Mouse (Mus musculus): ENCODE results near the gene Alpk1. TPM values are rescaled to one million over a fixed set of nuclear protein-coding genes. Genes with fewer than 3 reads are reported as not detected.
A peak's percentile ranks its signal among the peaks of the same experiment; 100 is the strongest.

The Alpk1 gene
- polyA plus RNA-seq, 1 experiment from 2014 or later, result 1.6 TPM

DNA sequence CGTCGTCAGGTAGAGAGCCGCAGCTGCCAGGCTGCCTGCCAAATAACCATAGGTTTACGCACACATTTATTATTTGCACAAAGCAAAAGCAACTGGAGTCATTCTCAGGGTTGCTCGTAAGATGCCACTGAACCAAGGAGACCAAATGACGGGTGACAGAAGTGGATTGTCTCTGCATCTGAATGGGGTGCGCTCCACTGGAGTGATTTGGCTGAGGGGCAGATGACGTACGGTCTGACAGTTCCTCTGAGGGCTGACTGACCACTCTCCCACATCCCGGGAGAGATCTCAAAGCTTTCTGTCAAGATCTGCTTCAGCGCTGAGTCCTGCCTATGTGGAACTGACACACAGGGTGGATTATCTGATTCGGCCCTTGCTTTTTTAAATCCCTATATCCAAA, 24.7 kb upstream of the Alpk1 start:
- H3K9ac ChIP-seq, result no peak overlapping the region
- peaks cover 32% of the 10 kb centered on the region for H3K36me3 ChIP-seq
- H3K4me3 ChIP-seq, result no peak overlapping the region
- ATAC-seq (ENCODE audit: low FRiP score), result no peak
- H3K4me1 ChIP-seq, result no peaks in the 10 kb centered on the region
- WGBS, result 77% methylated on average over 12 of the region's 12 CpGs
- no peaks in the 10 kb centered on the region for H3K27me3 ChIP-seq
- H3K27ac ChIP-seq, result no peak overlapping the region
- no peaks in the 10 kb centered on the region for H3K9me3 ChIP-seq (replicated peaks)
- H3K4me2 ChIP-seq (replicated peaks), result no peak overlapping the region

DNA sequence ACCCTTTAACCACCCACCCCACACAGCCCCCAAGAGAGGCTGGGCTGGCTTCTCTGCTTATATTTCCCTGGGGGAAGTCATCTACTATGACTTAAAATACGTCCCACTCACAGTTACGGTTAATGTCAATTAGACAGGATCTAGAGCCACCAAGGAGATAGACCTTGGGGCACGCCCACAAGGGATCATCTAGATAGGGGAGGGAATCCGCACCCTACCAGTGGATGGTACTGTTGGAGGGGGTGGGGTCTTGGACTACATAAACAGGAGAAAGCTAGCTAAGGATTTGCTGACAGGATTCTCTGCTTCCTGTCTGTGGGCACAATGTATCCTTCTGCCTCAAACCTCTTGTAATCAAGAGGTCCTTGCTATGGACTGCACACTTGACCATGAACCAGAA, 24.1 kb upstream of the Alpk1 start:
- Histone ChIP-seq H3K27me3 (no peaks in the 10 kb centered on the region), H3K27ac (no peak overlapping the region), H3K36me3 (peaks cover 28% of the 10 kb centered on the region), H3K4me2 (replicated peaks) (no peak overlapping the region), H3K9me3 (replicated peaks) (no peaks in the 10 kb centered on the region), H3K4me3 (no peak overlapping the region), H3K9ac (no peak overlapping the region), H3K4me1 (no peaks in the 10 kb centered on the region)
- WGBS, result 92% methylated on average over 4 of the region's 4 CpGs
- no peak for ATAC-seq (ENCODE audit: low FRiP score)

DNA sequence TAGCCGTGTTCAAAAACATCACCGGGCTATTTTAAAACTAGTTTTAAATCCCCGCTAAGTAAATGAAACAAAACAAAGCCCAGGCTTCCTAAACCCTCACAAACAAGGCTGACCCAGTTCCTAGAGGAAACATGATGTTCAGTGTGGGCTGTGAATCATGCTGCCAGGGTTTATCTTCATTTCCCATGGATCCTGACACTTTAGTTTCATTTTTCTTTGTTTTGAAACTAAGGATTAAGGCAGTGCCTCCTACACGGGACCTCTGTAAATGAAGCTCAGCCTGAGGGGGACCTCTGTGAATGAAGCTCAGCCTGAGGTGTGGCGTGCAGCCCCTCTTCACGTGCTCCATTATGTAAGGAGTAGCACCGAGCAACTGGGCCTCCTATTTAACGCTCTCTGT, 22.5 kb upstream of the Alpk1 start:
- peaks cover 14% of the 10 kb centered on the region for H3K36me3 ChIP-seq
- WGBS, result 64% methylated on average over 8 of the region's 8 CpGs
- H3K27ac ChIP-seq, result no peak overlapping the region
- H3K4me2 ChIP-seq (replicated peaks), result no peak overlapping the region
- ATAC-seq (ENCODE audit: low FRiP score), result no peak
- H3K9ac ChIP-seq, result no peak overlapping the region
- no peaks in the 10 kb centered on the region for H3K4me1 ChIP-seq
- H3K27me3 ChIP-seq, result no peaks in the 10 kb centered on the region
- H3K4me3 ChIP-seq, result no peak overlapping the region
- no peaks in the 10 kb centered on the region for H3K9me3 ChIP-seq (replicated peaks)

DNA sequence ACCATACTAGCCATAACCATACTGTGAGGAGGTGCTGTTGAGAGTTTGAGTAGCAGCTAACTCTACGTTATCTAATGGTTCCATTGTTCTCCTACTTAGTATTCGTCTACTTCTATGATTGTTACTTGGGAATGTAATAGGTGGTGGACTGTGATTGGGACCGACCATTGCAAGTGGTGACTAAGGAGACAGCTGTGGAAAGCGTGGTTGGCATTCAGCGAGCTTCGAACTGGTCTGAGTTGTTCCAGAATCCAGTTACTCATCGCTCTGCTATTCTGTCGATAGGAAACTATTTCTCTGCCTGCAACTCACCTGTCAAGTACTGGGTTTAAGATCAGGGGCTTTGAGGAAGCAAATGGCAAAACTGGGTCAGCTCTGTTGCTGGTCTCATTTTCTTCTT, 20.8 kb upstream of the Alpk1 start:
- 0 out of 2 replicates have a peak, but pooled peaks cover 7% of the 10 kb centered on the region for H3K36me3 ChIP-seq
- no peaks in the 10 kb centered on the region for H3K9me3 ChIP-seq (replicated peaks)
- ATAC-seq (ENCODE audit: low FRiP score), result no peak
- H3K4me3 ChIP-seq, result no peak overlapping the region
- H3K4me1 ChIP-seq, result no peaks in the 10 kb centered on the region
- H3K27me3 ChIP-seq, result no peaks in the 10 kb centered on the region
- 93% methylated on average over 8 of the region's 8 CpGs for WGBS
- H3K4me2 ChIP-seq (replicated peaks), result no peak overlapping the region
- H3K9ac ChIP-seq, result no peak overlapping the region
- no peak overlapping the region for H3K27ac ChIP-seq

DNA sequence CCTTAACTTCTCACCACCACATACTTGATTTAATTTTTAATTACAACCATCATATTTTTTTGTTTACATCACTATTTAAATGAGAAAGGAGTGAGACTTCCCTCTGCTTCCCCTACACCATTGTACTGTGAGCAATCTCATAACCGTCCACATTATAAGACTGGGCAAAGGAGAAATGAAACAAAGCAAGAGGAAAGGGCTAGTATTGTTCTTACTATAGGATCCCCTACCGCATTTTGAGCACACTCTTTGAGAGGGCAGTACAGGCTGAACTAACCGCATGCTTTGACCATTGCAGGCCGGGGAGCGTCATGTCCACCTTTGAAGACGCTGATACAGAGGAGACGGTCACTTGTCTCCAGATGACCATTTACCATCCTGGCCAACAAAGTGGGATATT, 15.9 kb upstream of the Alpk1 start:
- Histone ChIP-seq H3K36me3 (no peaks in the 10 kb centered on the region), H3K27me3 (peaks cover 12% of the 10 kb centered on the region), H3K9me3 (replicated peaks) (no peaks in the 10 kb centered on the region), H3K9ac (no peak overlapping the region), H3K4me2 (replicated peaks) (no peak overlapping the region), H3K27ac (no peak overlapping the region), H3K4me1 (peaks cover 2% of the 10 kb centered on the region), H3K4me3 (no peak overlapping the region)
- WGBS, result 95% methylated on average over 7 of the region's 7 CpGs
- ATAC-seq (ENCODE audit: low FRiP score), result no peak

DNA sequence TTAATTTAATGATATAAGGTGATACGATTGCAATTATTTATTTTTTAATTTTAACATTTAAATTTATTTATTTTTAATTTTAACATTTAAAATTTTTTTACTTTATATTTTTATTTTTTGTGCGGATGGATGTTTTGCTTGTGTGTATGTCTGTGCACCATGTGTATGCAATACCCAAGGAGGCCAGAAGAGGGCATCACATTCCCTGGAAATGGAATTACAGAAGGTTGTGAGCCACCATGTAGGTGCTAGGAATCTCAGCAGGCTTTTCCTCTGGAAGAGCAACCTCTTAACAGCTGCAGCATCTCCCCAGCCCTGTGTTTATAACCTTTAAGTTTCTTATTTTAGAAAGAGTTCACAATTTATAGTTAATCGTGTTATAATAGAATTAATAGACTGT, 15.4 kb upstream of the Alpk1 start:
- H3K27ac ChIP-seq, result no peak overlapping the region
- no peaks in the 10 kb centered on the region for H3K36me3 ChIP-seq
- H3K4me2 ChIP-seq (replicated peaks), result no peak overlapping the region
- no peak overlapping the region for H3K4me3 ChIP-seq
- no peak overlapping the region for H3K9ac ChIP-seq
- no peak for ATAC-seq (ENCODE audit: low FRiP score)
- peaks cover 16% of the 10 kb centered on the region for H3K27me3 ChIP-seq
- peaks cover 7% of the 10 kb centered on the region for H3K4me1 ChIP-seq
- H3K9me3 ChIP-seq (replicated peaks), result no peaks in the 10 kb centered on the region
- WGBS, result 97% methylated on average over 3 of the region's 3 CpGs

DNA sequence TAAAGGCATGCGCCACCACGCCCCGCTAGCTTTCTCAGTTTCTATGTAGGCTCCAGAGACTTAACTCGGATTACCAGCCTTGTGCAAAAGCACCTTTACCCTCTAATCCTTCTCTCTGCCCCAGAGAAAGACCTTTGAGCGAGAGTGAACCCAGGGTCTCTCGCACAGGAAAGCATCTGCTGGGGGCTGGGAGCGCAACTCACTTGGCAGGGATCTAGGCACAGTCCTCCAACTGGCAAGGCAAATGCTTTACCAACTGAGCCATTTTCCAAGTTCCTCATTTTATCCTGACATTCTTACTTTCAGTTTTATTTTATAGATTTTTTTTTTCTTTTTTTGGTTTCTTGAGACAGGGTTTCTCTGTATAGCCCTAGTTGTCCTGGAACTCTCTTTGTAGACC, 12.7 kb upstream of the Alpk1 start:
- no peak overlapping the region for H3K27ac ChIP-seq
- no peaks in the 10 kb centered on the region for H3K9me3 ChIP-seq (replicated peaks)
- ATAC-seq (ENCODE audit: low FRiP score), result no peak
- H3K36me3 ChIP-seq, result no peaks in the 10 kb centered on the region
- H3K9ac ChIP-seq, result no peak overlapping the region
- 80% methylated on average over 7 of the region's 7 CpGs for WGBS
- no peak overlapping the region for H3K4me2 ChIP-seq (replicated peaks)
- H3K4me3 ChIP-seq, result no peak overlapping the region
- H3K4me1 ChIP-seq, result peaks cover 21% of the 10 kb centered on the region
- H3K27me3 ChIP-seq, result peaks cover 42% of the 10 kb centered on the region

DNA sequence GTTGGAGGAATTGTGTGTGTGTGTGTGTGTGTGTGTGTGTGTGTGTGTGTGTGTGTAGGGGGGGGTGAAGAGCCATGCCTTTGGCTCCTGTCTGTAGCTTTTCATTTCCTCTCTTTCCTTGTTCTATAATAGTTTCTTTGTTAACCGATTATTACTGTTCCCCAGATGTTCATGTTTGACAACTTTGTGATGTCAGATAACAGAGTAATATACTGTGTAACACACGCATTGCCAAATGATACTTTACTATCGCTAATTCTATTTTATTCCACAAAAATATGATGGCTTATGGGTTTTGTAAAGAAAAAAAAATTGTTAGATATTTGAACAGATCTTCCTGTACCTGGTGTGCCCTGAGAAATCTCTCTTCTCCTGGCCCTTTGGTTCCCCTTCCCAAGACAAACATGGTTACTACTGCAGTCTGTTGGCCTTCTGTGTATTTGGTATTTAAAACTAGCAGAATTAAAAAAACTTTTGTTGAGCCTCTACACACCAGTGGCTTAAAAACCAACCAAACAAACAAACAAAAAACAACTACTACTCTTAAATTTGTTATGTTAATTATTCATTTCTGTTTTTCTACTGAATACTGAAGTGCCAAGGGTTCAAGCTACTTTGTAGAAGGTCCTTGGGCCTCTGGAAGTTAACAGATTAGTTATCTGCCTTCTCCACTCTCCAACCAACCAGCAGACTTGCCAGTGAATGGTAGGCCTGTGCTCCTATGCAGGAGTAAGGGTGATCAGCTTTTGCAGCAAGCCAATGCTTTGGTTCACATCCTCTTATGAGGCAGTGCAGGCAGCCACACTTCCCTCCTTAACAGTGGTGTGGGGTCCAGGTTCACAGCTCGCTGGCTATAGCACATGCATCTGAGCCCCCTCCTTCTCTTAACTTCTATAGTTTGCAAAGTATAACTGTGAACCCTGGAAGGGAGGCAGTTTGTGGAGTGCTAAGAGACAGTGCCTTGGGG, 11.6 kb upstream of the Alpk1 start:
- Histone ChIP-seq H3K27me3 (peaks cover 48% of the 10 kb centered on the region), H3K9me3 (replicated peaks) (no peaks in the 10 kb centered on the region), H3K27ac (no peak overlapping the region), H3K36me3 (no peaks in the 10 kb centered on the region), H3K4me2 (replicated peaks) (peak overlapping the region; percentile 96), H3K9ac (no peak overlapping the region), H3K4me1 (peaks cover 21% of the 10 kb centered on the region), H3K4me3 (0 out of 2 replicates have a peak overlapping the region, but pooled peaks have one; percentile 49)
- no peak for ATAC-seq (ENCODE audit: low FRiP score)
- WGBS, result 66% methylated on average over 4 of the region's 4 CpGs

DNA sequence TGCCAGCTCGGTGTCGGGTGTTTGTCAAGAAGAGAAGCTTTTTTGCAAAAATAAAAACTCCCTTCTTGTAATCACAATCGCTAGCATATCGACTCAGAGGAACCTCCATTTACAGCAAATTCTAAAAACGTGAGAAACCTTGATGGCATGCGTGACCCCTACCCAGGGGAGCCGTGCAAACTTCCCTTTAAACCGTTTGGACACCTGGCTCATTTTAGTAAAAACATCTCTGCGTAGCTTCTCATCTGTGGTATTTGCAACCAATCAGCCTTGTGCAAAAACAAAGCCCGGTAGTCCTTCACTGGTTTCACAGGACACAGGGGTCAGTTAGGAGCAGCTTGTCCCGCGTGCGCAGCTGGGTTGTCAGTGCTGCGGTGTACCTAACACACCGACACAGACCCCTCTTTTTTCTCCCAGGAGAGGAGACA, 10.7 kb upstream of the Alpk1 start:
- Histone ChIP-seq H3K9ac (no peak overlapping the region), H3K4me1 (peaks cover 21% of the 10 kb centered on the region), H3K27me3 (peaks cover 50% of the 10 kb centered on the region), H3K4me3 (peak overlapping the region; percentile 49), H3K9me3 (replicated peaks) (no peaks in the 10 kb centered on the region), H3K36me3 (no peaks in the 10 kb centered on the region), H3K27ac (no peak overlapping the region), H3K4me2 (replicated peaks) (peak overlapping the region; percentile 96)
- 2% methylated on average over 15 of the region's 15 CpGs for WGBS
- 0 out of 2 replicates have a peak, but pooled peaks have one; percentile 12 for ATAC-seq (ENCODE audit: low FRiP score)

DNA sequence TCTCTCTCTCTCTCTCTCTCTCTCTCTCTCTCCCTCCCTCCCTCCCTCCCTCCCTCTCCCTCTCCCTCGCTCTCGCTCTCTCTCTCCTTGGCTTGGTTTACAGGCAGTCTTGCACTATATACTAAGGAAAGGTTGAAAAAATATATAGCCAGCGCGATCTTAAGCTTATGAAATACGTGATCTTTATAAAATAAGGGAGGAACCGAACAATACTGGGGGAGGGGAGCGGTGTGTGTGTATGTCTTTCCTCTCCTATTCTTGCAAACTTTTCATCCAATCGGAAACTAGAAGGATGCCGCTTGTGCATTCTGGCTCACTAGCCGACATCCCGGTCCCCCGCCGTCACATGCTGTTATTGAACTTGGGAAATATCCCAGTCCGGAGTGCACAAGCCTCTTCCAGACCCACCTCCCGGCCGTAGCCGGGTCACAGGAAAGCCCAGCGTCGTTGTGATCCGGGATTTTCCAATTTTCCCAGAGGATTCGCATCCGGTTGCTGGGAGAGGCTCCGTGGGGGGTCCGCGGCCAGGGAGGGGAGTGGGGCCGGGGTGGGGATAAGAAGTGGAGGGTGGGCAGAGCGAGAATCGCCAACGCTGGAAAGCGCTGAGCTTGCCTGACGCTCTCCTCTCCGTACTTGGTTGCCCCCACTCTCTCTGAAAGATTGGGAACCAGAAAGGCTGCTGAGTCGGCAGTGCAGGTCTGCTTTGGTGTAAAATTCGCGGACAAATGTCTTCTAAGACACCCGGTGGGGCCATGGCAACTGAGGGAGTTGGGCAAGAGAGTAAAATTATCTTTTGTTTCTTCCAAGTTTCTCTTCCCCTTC, 10.1 kb upstream of the Alpk1 start:
- Histone ChIP-seq H3K27me3 (peaks cover 50% of the 10 kb centered on the region), H3K9me3 (replicated peaks) (no peaks in the 10 kb centered on the region), H3K27ac (no peak overlapping the region), H3K4me3 (peak overlapping the region; percentile 49), H3K4me2 (replicated peaks) (peak overlapping the region; percentile 96), H3K9ac (peak overlapping the region; percentile 59), H3K4me1 (peaks cover 21% of the 10 kb centered on the region), H3K36me3 (no peaks in the 10 kb centered on the region)
- WGBS, result under 1% methylated on average over 35 of the region's 36 CpGs
- peak; percentile 73 for ATAC-seq (ENCODE audit: low FRiP score)

DNA sequence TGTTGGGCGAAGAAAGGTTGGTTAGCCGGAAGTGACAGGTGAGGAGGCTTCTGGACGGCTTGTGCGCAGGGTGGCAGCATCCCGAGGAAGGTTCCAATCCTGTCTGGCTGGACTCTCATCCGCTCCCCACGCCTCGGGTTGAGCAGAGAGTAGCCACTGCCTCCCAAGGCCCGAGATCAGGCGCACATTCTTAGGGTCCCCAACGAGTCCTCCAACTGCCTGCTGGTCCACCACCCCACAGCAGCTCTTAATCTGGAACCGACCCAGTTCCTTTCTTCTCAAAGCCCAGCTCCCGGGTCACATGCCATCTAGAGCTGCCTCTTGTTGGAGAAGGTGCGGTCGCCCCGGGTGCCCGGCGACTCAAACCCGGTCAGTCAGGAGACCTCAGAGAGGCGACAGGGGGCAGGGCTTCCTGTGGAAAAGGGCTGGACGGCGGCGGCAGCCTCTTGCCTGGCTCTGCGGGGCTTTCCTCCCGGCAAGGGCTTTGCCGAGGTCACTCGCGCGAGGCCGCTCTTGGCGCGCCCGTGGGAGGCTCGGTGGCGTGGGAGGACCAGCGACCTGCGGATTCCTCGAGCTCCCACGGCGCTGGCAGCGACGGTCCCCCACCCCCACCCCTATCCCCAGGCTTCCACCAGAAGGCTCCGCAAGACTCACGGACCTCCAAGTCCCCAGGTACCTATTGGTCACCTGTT, 9.3 kb upstream of the Alpk1 start, which contains the start of gene Tifa:
Gene Tifa (plus strand): TSS at position 306 of the 692 bp plus-strand sequence.
- H3K4me2 ChIP-seq (replicated peaks), result peak within 1 kb of the TSS; percentile 96
- peaks cover 21% of the 10 kb centered on the region for H3K4me1 ChIP-seq
- H3K36me3 ChIP-seq, result no peaks in the 10 kb centered on the region
- H3K9ac ChIP-seq, result peak within 1 kb of the TSS; percentile 59
- H3K27ac ChIP-seq, result no peak within 1 kb of the TSS
- peak within 1 kb of the TSS; percentile 49 for H3K4me3 ChIP-seq
- ATAC-seq (ENCODE audit: low FRiP score), result peak; percentile 60
- peaks cover 50% of the 10 kb centered on the region for H3K27me3 ChIP-seq
- H3K9me3 ChIP-seq (replicated peaks), result no peaks in the 10 kb centered on the region
- WGBS, result under 1% methylated on average over 33 of the region's 44 CpGs

DNA sequence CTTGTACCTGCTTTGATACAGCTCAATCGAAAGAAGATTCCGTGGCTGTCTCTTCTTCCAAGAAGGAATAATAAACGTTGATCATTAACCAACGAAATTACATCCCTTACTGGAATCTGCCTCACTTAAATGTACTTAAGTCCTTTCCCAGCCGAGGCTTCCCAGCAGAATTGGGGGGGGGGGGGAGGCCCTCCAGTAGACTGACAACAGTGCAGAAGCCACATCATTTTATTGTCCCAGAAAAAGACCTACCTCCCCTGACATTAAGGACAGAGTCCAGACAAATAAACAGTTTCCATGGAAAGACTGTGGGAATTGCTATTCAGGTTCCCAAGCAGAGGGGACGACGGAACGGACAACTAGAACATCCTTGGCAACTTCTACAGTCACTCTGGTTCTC, 8.6 kb upstream of the Alpk1 start:
- peak overlapping the region; percentile 49; the same call in 1 of the 2 replicates for H3K4me3 ChIP-seq
- no peak overlapping the region for H3K27ac ChIP-seq
- peaks cover 21% of the 10 kb centered on the region for H3K4me1 ChIP-seq
- H3K27me3 ChIP-seq, result peaks cover 50% of the 10 kb centered on the region
- H3K4me2 ChIP-seq (replicated peaks), result peak overlapping the region; percentile 96
- no peaks in the 10 kb centered on the region for H3K9me3 ChIP-seq (replicated peaks)
- no peak overlapping the region for H3K9ac ChIP-seq
- no peak for ATAC-seq (ENCODE audit: low FRiP score)
- WGBS, result 11% methylated on average over 8 of the region's 8 CpGs
- H3K36me3 ChIP-seq, result no peaks in the 10 kb centered on the region
